In genomic region chr6:113523420-113523819, GRCm38 (mm10) we compare ENCODE assay signal across 32 mouse cellular contexts. TPM values are rescaled to one million over a fixed set of nuclear protein-coding genes. Genes with fewer than 3 reads are reported as not detected.
DNase-seq lines count a peak whose midpoint lies in the region; ATAC-seq lines count a peak whose summit lies in the region.
"Had no signal": no experiment of that assay in that cellular context is flagged by ENCODE, and none has a peak within 500 bp of the region (broad histone marks: within the 10 kb centered on the region; RNA-seq: fewer than 3 reads in every experiment).

No protein-coding gene starts in this region.

- no peaks in the 10 kb centered on the region for H3K9me3 ChIP-seq in stomach, embryonic 16.5 days (replicated peaks; ENCODE audit: control insufficient read depth, low read length)
- H3K9me3 ChIP-seq: embryonic facial prominence, embryonic 10.5 days; embryonic facial prominence, embryonic 15.5 days; forebrain, embryonic 12.5 days; G1E; heart, embryonic 10.5 days; heart, embryonic 15.5 days; hindbrain, embryonic 12.5 days; intestine, embryonic 15.5 days; liver, embryonic 12.5 days; midbrain, embryonic 10.5 days; midbrain, embryonic 15.5 days had no signal

- no peaks in the 10 kb centered on the region for H3K4me1 ChIP-seq in stomach, embryonic 16.5 days (ENCODE audit: control insufficient read depth, insufficient read depth, low read length)
- H3K4me1 ChIP-seq: embryonic facial prominence, embryonic 10.5 days; embryonic facial prominence, embryonic 15.5 days; forebrain, embryonic 12.5 days; heart, embryonic 10.5 days; heart, embryonic 15.5 days; hindbrain, embryonic 12.5 days; intestine, embryonic 15.5 days; liver, embryonic 12.5 days; midbrain, embryonic 10.5 days; midbrain, embryonic 15.5 days had no signal

- peaks cover 17% of the 10 kb centered on the region for H3K36me3 ChIP-seq in stomach, embryonic 16.5 days (ENCODE audit: control insufficient read depth, insufficient read depth, low read length)

- H3K9ac ChIP-seq in stomach, embryonic 16.5 days (ENCODE audit: low read length): no peak overlapping the region
- H3K9ac ChIP-seq: embryonic facial prominence, embryonic 15.5 days; forebrain, embryonic 12.5 days; heart, embryonic 15.5 days; hindbrain, embryonic 12.5 days; intestine, embryonic 15.5 days; liver, embryonic 12.5 days; liver, postnatal 0 days; midbrain, embryonic 15.5 days had no signal

- H3K27ac ChIP-seq in stomach, embryonic 16.5 days (ENCODE audit: low read length): peak overlapping the region; percentile 43; the same call in 1 of the 2 replicates
- H3K27ac ChIP-seq: embryonic facial prominence, embryonic 10.5 days; embryonic facial prominence, embryonic 15.5 days; forebrain, embryonic 12.5 days; heart, embryonic 10.5 days; heart, embryonic 15.5 days; hindbrain, embryonic 12.5 days; hindbrain, postnatal 0 days; intestine, embryonic 15.5 days; liver, embryonic 12.5 days; midbrain, embryonic 10.5 days; midbrain, embryonic 15.5 days had no signal

- H3K27me3 ChIP-seq in stomach, embryonic 16.5 days (ENCODE audit: control insufficient read depth, insufficient read depth, low read length): no peaks in the 10 kb centered on the region
- H3K27me3 ChIP-seq: embryonic facial prominence, embryonic 15.5 days; forebrain, embryonic 12.5 days; heart, embryonic 15.5 days; hindbrain, embryonic 12.5 days; intestine, embryonic 15.5 days; liver, embryonic 12.5 days; midbrain, embryonic 15.5 days had no signal

- H3K4me3 ChIP-seq in stomach, embryonic 16.5 days (replicated peaks; ENCODE audit: low read length): no peak overlapping the region
- H3K4me3 ChIP-seq: embryonic facial prominence, embryonic 10.5 days; embryonic facial prominence, embryonic 15.5 days; forebrain, embryonic 12.5 days; heart, embryonic 10.5 days; heart, embryonic 15.5 days; hindbrain, embryonic 12.5 days; intestine, embryonic 15.5 days; liver, embryonic 12.5 days; midbrain, embryonic 10.5 days; midbrain, embryonic 15.5 days had no signal

- DNase-seq in left cerebral cortex, adult 18-20 months (ENCODE audit: low spot score in 2 of 2): peak; percentile 43 to 45
- no peak for DNase-seq in left cerebral cortex, adult 11 months (ENCODE audit: low spot score)
- peak; percentile 60 for DNase-seq in right cerebral cortex, adult 18-20 months
- DNase-seq in right cerebral cortex, postnatal 10 days (ENCODE audit: low spot score in 2 of 2): no peak
- peak; percentile 80 for DNase-seq in brain, adult 2 months (ENCODE audit: low read depth, low spot score)
- no peak for DNase-seq in cerebellum, postnatal 36 days
- DNase-seq: adrenal gland, adult 8-10 months; cerebellum, adult 11-12 months; cerebellum, postnatal 10 days; gastrocnemius, postnatal 25 days; heart, adult 11 months; kidney, adult 2 months; kidney, postnatal 4 days; liver, postnatal 0 days; thymus, postnatal 4 days had no signal

- H3K4me2 ChIP-seq in stomach, embryonic 16.5 days (ENCODE audit: low read depth, low read length): no peak overlapping the region
- H3K4me2 ChIP-seq: embryonic facial prominence, embryonic 15.5 days; forebrain, embryonic 12.5 days; heart, embryonic 15.5 days; hindbrain, embryonic 12.5 days; intestine, embryonic 15.5 days; liver, embryonic 12.5 days; midbrain, embryonic 15.5 days had no signal

- no peak for ATAC-seq in stomach, embryonic 16.5 days (ENCODE audit: insufficient read depth, low FRiP score)
- ATAC-seq: hindbrain, postnatal 0 days; intestine, embryonic 15.5 days; liver, embryonic 12.5 days; liver, postnatal 0 days; lung, postnatal 0 days; midbrain, embryonic 15.5 days had no signal

- 83% methylated on average over 8 of the region's 8 CpGs for WGBS in stomach, embryonic 16.5 days

RNA-seq across cellular contexts. Expression of gene Emc3, which starts 8.0 kb away (rescaled TPM):
- total RNA-seq in left cerebral cortex, adult 18-20 months (2021): 10 to 100 TPM; 71.8 to 77.6 TPM
- polyA plus RNA-seq in stomach, embryonic 16.5 days (2015; fragmentation: Nextera tagmentation; extraction: Ambion mirVana): 97.6 and 99.6 TPM in 2 replicates

RNA-seq across cellular contexts. Expression of gene Fancd2, which starts 8.1 kb away (rescaled TPM):
- 1 to 10 TPM; 1.5 to 2.2 TPM for total RNA-seq in left cerebral cortex, adult 18-20 months (2021)
- polyA plus RNA-seq in stomach, embryonic 16.5 days (2015; fragmentation: Nextera tagmentation; extraction: Ambion mirVana): 7.8 and 8.8 TPM in 2 replicates

RNA-seq across cellular contexts. Expression of gene Prrt3, which starts 21.7 kb away (rescaled TPM):
- total RNA-seq in left cerebral cortex, adult 18-20 months (2021): 10 to 100 TPM; 52.8 to 54.9 TPM
- polyA plus RNA-seq in stomach, embryonic 16.5 days (2015; fragmentation: Nextera tagmentation; extraction: Ambion mirVana): 0.19 and 0.52 TPM in 2 replicates
- total RNA-seq: heart, postnatal 25 days; megakaryocyte progenitor cell, adult 5-6 weeks; neutrophil, adult 5-6 weeks had no signal
- polyA plus RNA-seq: G1E had no signal

RNA-seq across cellular contexts. Expression of gene Creld1, which starts 40.3 kb away (rescaled TPM):
- 100 to 1,000 TPM; 112 to 116 TPM for total RNA-seq in left cerebral cortex, adult 18-20 months (2021)
- 22.9 and 23.9 TPM in 2 replicates for polyA plus RNA-seq in stomach, embryonic 16.5 days (2015; fragmentation: Nextera tagmentation; extraction: Ambion mirVana)

RNA-seq across cellular contexts. Expression of gene Il17rc, which starts 52.2 kb away (rescaled TPM):
- total RNA-seq in left cerebral cortex, adult 18-20 months (2021): 1 to 10 TPM; 4.9 to 8.2 TPM
- 36.8 and 45.0 TPM in 2 replicates for polyA plus RNA-seq in stomach, embryonic 16.5 days (2015; fragmentation: Nextera tagmentation; extraction: Ambion mirVana)
- total RNA-seq: G1E; megakaryocyte progenitor cell, adult 5-6 weeks; neutrophil, adult 5-6 weeks had no signal

Comparison
In these comparisons a context has a peak if more than half of its experiments do, and no peak if none do; other contexts are left out.
1. DNase-seq: peak in left cerebral cortex, adult 18-20 months (2 of 2), right cerebral cortex, adult 18-20 months (single experiment) and brain, adult 2 months (single experiment); none in left cerebral cortex, adult 11 months (single experiment), right cerebral cortex, postnatal 10 days (0 of 2) and cerebellum, postnatal 36 days (0 of 2).